Mouse (Mus musculus): ENCODE data around the gene Zfp677. TPM values are rescaled to one million over a fixed set of nuclear protein-coding genes. Genes with fewer than 3 reads are reported as not detected.
"Not testable (repeated sequence)": the region's sequence is repeated elsewhere in the genome, so short reads cannot be mapped to it uniquely, and the experiment has no call there.

The Zfp677 gene
- 4.4 and 4.6 TPM in 2 replicates for polyA plus RNA-seq (2015; fragmentation: Nextera tagmentation; extraction: Ambion mirVana)

DNA sequence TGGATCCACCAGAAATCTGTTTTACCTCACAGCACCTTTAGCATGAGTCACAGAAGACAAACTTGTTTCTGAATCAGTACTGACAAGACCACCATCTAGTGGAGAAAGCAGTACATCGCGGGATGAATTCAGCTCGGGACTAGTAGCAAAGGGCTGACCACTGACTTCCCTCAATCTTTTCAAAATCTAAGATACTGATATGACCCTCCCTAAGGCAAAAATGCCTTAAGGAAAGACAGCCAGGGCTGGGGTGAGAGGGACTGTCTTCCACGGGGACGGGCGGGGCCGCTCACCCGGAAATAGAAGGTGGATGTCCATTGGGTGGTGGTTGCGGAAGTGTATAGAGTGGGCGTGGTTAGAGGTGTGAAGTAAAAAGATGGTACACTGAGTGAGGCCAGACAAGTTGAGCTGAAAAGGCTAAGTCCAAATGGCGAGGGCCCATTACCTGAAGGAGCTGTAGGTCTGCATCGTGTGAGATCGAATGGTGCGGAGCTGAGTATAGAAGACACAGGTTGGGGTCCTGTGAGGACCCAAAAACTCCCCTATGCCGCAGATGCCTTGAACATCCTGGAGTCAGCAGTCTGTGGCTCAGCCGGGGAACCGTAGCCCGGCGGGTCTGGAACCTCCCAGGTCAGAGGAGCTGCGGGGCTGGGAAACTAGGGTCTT, at the start of gene Zfp677:
Gene Zfp677, plus strand, starts transcription at position 358 of the 666 bp plus-strand sequence.
- no peak within 1 kb of the TSS for H3K27ac ChIP-seq
- no peaks in the 10 kb centered on the region for H3K9me3 ChIP-seq
- H3K4me2 ChIP-seq (replicated peaks), result peak within 1 kb of the TSS; percentile 80
- ATAC-seq, result peak; percentile 99
- no peaks in the 10 kb centered on the region for H3K27me3 ChIP-seq
- peak within 1 kb of the TSS; percentile 61 for H3K9ac ChIP-seq (replicated peaks)
- H3K36me3 ChIP-seq, result no peaks in the 10 kb centered on the region
- peak within 1 kb of the TSS; percentile 53 for H3K4me3 ChIP-seq (replicated peaks)
- H3K4me1 ChIP-seq (replicated peaks), result peaks cover 7% of the 10 kb centered on the region; the same call in 1 of the 2 replicates
- 8% methylated on average over 20 of the region's 20 CpGs for WGBS

DNA sequence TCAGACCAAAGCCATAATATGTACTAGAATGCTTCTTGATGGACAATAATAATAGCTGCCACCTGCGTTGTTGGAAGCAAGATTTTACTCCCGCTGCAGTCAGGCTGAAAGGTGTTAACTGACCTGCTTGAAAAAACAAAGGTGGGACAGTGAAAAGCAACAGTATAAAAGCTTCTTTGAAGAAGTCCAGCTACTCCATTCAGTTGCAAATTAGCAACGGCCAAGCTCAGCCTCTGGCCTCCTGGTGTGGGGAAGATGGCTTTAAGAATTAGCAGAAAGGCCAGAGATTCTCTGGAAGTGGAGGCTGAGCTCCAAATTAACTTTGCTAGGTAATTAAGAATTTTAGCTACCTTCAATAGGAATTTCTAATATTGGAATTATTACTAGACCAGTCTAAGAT, 15.5 kb upstream of the Zfp677 start:
- not testable (repeated sequence) for H3K27ac ChIP-seq; ATAC-seq; H3K4me1 ChIP-seq (replicated peaks); H3K4me3 ChIP-seq (replicated peaks); H3K9ac ChIP-seq (replicated peaks); H3K36me3 ChIP-seq; H3K4me2 ChIP-seq (replicated peaks); H3K27me3 ChIP-seq; H3K9me3 ChIP-seq
- 16% methylated on average over 3 of the region's 3 CpGs for WGBS

DNA sequence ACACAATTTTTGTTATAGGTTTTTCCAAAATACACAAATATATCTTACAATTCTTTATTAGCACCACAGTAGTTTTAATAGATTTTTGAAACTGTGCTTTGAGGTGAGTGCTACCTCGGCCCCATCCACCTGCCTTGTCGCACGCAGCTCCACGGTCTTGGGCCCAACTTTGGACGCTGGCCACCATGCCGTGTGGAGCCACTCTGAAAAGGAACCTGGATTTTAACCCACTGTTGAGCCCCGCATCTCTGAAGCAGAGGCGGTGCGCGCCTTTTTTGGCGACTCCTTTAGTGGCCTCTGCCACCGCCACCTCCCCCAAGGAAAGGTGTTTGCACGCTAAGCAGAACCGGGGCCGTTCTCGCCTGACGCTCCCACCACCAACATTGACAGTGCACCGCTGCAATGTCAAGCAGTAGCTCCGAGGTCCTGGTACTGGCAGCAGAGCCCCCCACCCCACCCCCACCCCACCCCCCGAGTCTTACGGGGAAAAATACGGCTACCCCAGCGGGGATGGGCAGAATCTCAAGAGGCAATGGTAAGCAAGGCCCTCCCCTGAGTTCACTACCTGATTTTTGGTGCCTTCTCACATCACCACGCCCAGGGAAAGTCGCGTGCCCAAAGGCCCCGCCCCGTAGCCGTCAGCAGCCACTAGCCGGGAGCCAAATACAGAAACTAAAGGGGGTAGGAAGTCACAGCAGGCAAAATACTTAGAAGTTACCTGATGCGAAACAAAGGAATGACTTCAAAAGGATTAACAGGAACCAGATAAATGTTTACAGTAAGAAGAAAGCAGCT, 13.4 kb upstream of the Zfp677 start:
- peak overlapping the region; percentile 32 for H3K4me3 ChIP-seq (replicated peaks)
- H3K27ac ChIP-seq, result no peak overlapping the region
- no peaks in the 10 kb centered on the region for H3K27me3 ChIP-seq
- no peaks in the 10 kb centered on the region for H3K9me3 ChIP-seq
- 12% methylated on average over 31 of the region's 31 CpGs for WGBS
- peak overlapping the region; percentile 60 for H3K4me2 ChIP-seq (replicated peaks)
- 0 out of 2 replicates have a peak, but pooled peaks have one; percentile 37 for ATAC-seq
- peak overlapping the region; percentile 40 for H3K9ac ChIP-seq (replicated peaks)
- H3K4me1 ChIP-seq (replicated peaks), result 0 out of 2 replicates have a peak, but pooled peaks cover 6% of the 10 kb centered on the region
- H3K36me3 ChIP-seq, result no peaks in the 10 kb centered on the region

DNA sequence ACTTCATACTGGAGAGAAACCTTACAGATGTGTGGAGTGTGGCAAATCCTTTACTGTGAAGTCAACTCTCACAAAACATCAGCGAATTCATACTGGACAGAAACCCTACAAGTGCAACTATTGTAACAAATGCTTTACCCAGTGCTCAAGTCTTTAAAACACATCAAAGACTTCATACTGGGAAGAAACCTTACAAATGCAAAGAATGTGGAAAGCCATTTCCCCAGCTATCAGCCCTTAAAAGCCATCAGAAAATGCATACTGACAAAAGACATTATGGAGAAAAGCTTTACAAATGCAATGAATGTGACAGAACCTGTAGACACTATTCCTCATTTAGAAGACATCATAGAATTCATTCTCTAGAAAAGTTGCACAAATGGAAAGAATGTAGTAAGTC, 8.2 kb upstream of the Zfp677 start:
- Histone ChIP-seq H3K27ac (no peak overlapping the region), H3K4me1 (replicated peaks) (0 out of 2 replicates have a peak, but pooled peaks cover 2% of the 10 kb centered on the region), H3K4me2 (replicated peaks) (no peak overlapping the region), H3K36me3 (no peaks in the 10 kb centered on the region), H3K9me3 (no peaks in the 10 kb centered on the region), H3K9ac (replicated peaks) (no peak overlapping the region), H3K27me3 (no peaks in the 10 kb centered on the region), H3K4me3 (replicated peaks) (no peak overlapping the region)
- no peak for ATAC-seq
- WGBS, result 47% methylated on average over 1 of the region's 1 CpGs

DNA sequence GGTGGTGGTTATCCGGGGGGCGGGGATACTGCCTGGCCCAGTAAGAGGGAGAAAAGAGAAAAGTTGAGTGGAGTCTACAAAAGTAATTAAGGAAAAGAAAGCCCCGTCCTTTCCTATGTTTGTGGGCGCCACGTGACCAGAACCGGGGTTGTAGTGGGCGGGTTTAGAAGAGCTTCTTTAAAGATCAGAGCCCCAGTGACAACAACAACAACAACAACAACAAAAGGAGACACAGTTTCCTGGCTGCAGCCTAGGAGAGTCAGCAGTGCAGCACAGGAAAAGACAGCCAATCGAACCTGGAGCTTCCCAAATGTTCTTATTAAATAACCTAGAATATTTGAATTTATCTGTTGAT, 486 bp downstream of the Zfp677 start:
- H3K4me1 ChIP-seq (replicated peaks), result peaks cover 7% of the 10 kb centered on the region; the same call in 1 of the 2 replicates
- H3K27me3 ChIP-seq, result no peaks in the 10 kb centered on the region
- WGBS, result 16% methylated on average over 8 of the region's 8 CpGs
- peak overlapping the region; percentile 53 for H3K4me3 ChIP-seq (replicated peaks)
- peak overlapping the region; percentile 80 for H3K4me2 ChIP-seq (replicated peaks)
- no peak overlapping the region for H3K27ac ChIP-seq
- H3K36me3 ChIP-seq, result no peaks in the 10 kb centered on the region
- H3K9ac ChIP-seq (replicated peaks), result peak overlapping the region; percentile 61
- H3K9me3 ChIP-seq, result no peaks in the 10 kb centered on the region
- no peak; the same call in 1 of the 2 replicates for ATAC-seq

DNA sequence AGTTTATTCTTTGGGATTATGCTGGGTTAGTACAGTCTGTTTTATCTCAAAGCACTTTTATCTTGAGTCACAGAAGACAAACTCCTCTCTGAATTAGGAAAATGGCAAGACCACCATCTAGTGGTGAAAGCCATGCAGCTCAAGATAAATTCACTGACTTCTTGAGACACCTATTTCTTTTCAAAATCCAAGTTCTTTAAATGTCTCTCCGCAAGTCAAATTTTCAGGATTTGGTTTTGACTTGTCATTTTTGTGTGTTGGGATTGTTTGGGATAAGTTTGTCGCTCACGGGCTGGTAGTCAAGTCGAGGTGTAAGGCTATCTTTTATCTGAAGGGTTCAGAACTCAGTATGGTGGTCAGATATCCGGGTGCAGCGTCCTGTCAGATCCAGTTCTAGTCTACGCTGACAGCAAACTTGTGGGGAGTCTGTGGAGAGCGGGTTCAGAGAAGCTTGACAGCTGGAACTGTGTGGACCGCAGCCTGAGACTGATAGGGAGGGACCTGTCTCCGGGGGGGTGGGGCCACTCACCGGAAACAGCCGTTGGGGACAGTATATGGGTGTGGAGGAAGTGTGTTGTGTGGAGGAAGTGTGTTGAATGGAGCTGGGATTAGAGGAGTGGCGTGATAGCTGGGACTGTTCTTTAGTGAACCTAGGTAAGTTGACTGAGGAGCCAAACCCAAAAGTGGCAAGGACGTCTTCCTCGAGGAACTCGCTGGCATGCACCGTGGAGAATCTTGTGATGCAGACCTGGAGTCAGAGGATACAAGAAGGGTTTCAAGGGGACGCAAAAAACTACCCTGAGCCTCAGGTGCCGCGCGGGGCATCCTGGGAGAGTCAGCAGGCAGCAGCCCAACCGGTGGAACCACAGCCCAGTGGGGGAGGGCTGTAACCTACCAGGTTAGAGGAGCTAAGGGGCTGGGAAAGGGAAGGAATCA, 39.4 kb downstream of the Zfp677 start, which contains the start of gene Zfp54:
Gene Zfp54, plus strand, starts transcription at position 564 of the 936 bp plus-strand sequence.
- Histone ChIP-seq H3K4me2 (replicated peaks) (peak within 1 kb of the TSS; percentile 83), H3K4me3 (replicated peaks) (peak within 1 kb of the TSS; percentile 49), H3K9me3 (no peaks in the 10 kb centered on the region), H3K27me3 (no peaks in the 10 kb centered on the region), H3K9ac (replicated peaks) (peak within 1 kb of the TSS; percentile 63), H3K27ac (peak within 1 kb of the TSS; percentile 30; the same call in 1 of the 2 replicates), H3K4me1 (replicated peaks) (peaks cover 6% of the 10 kb centered on the region), H3K36me3 (no peaks in the 10 kb centered on the region)
- WGBS, result 1% methylated on average over 22 of the region's 22 CpGs
- ATAC-seq, result peak; percentile 99

DNA sequence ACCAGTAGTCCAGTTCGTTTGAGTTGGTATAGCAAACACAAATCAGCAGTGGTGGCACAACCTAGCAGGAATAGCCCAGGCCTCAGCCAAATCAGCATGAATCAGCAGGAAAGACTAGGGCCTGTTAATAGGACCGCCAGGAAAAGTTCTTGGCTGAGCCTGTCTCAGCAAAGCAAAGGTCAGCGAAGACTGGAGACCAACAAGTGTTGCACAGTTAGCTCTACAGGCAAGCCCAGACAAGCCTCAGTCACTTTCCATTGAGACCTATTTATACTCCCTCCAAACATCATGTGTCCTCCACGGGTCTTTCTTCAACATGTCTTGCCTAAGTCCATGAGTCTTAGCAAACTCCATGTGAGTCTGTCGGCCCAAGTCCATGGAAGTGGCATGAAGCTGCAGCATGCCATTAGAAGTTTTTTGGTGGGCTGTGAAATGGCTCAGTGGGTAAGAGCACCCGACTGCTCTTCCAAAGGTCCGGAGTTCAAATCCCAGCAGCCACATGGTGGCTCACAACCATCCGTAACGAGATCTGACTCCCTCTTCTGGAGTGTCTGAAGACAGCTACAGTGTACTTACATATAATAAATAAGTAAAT, 55.4 kb downstream of the Zfp677 start:
- WGBS, result 84% methylated on average over 9 of the region's 9 CpGs
- H3K9ac ChIP-seq (replicated peaks); ATAC-seq: not testable (repeated sequence)

More for the DNA sequence above, 55.4 kb downstream of the Zfp677 start:
- not testable (repeated sequence) for H3K36me3 ChIP-seq; H3K27ac ChIP-seq; H3K4me3 ChIP-seq (replicated peaks); H3K4me1 ChIP-seq (replicated peaks); H3K27me3 ChIP-seq; H3K9me3 ChIP-seq; H3K4me2 ChIP-seq (replicated peaks)

Other genes with a start within 250 kb of the Zfp677 start
- gene Vmn1r234, start 157.7 kb upstream of the Zfp677 start, polyA plus RNA-seq (2015; fragmentation: Nextera tagmentation; extraction: Ambion mirVana), result not detected in 2 replicates
- not detected in 2 replicates for gene Vmn1r235, start 127.3 kb upstream of the Zfp677 start, polyA plus RNA-seq (2015; fragmentation: Nextera tagmentation; extraction: Ambion mirVana)
- gene Vmn1r236, start 100.8 kb upstream of the Zfp677 start, polyA plus RNA-seq (2015; fragmentation: Nextera tagmentation; extraction: Ambion mirVana), result not detected in 2 replicates
- gene Vmn1r237, start 71.9 kb upstream of the Zfp677 start, polyA plus RNA-seq (2015; fragmentation: Nextera tagmentation; extraction: Ambion mirVana), result not detected in 2 replicates
- 3.5 and 4.8 TPM in 2 replicates for gene Zfp54, start 39.5 kb downstream of the Zfp677 start, polyA plus RNA-seq (2015; fragmentation: Nextera tagmentation; extraction: Ambion mirVana)
- gene Zfp51, start 66.6 kb downstream of the Zfp677 start, polyA plus RNA-seq (2015; fragmentation: Nextera tagmentation; extraction: Ambion mirVana), result 16.1 and 16.4 TPM in 2 replicates
- gene Zfp53, start 105.2 kb downstream of the Zfp677 start, polyA plus RNA-seq (2015; fragmentation: Nextera tagmentation; extraction: Ambion mirVana), result 9.5 and 11.1 TPM in 2 replicates
- gene Zfp52, start 151.8 kb downstream of the Zfp677 start, polyA plus RNA-seq (2015; fragmentation: Nextera tagmentation; extraction: Ambion mirVana), result 0.84 and 1.2 TPM in 2 replicates
- 15.1 and 17.9 TPM in 2 replicates for gene Zfp948, start 183.3 kb downstream of the Zfp677 start, polyA plus RNA-seq (2015; fragmentation: Nextera tagmentation; extraction: Ambion mirVana)